Mouse (Mus musculus): Measurements from ENCODE around the gene Piwil1. TPM values are rescaled to one million over a fixed set of nuclear protein-coding genes. Genes with fewer than 3 reads are reported as not detected.

The Piwil1 gene
- not detected for polyA plus RNA-seq (2014; fragmentation: Illumina TruSeq; extraction: RNeasy Lipid Tissue Mini Kit (QIAGEN cat#74804); ENCODE audit: low read depth, low replicate concordance)

DNA sequence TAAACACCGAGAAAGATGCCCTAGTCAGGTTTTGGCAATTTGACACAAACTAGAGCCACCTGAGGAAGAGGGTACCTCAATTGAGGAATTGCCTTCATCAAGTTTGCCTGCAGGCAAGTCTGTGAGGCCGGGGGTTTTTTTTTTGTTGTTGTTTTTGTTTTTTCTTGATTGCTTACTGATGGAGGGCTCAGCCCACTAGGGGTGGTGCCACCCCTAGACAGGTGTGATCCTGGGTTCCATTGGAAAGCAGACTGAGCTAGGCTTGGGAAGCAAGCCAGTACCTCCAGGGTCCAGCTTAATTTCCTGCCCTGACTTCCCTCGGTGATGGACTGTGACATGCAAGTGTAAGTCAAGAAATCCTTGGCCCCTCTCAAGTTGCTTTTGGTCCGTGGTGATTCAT, at the start of gene Piwil1:
Gene Piwil1 (plus strand): TSS at position 301 of the 400 bp plus-strand sequence.

Other genes with a start within 250 kb of the Piwil1 start
- not detected for gene Fzd10, start 101.7 kb upstream of the Piwil1 start, polyA plus RNA-seq (2014; fragmentation: Illumina TruSeq; extraction: RNeasy Lipid Tissue Mini Kit (QIAGEN cat#74804); ENCODE audit: low read depth, low replicate concordance)

Data from heart, adult 10 weeks (tissue).